Mouse (Mus musculus) lung, embryonic 15.5 days (tissue): ENCODE measurements around the gene Syt3. TPM values are rescaled to one million over a fixed set of nuclear protein-coding genes. Genes with fewer than 3 reads are reported as not detected.

Experiments
- ATAC-seq: fragments of 200-750 bp; cut with Nextera tagmentation; 2 replicates; pipeline ENCODE4 v1.8.0; 2017; ENCODE audit warnings: moderate number of reproducible peaks, borderline replicate concordance; ENCODE audit not compliant: low FRiP score, low TSS enrichment; ENCODE audit errors: extremely low read depth
- H3K27ac ChIP-seq: fragments of 300-500 bp; sonication (generic); 2 replicates; pipeline ENCODE4 v1.5.1; 2015; ENCODE audit warnings: moderate library complexity, mild to moderate bottlenecking, inconsistent platforms
- H3K27me3 ChIP-seq: fragments of 300-500 bp; sonication (generic); 2 replicates; pipeline ENCODE4 v1.6.1; 2015; ENCODE audit warnings: inconsistent platforms
- H3K36me3 ChIP-seq: fragments of 300-500 bp; sonication (generic); 2 replicates; pipeline ENCODE4 v1.6.1; 2015; ENCODE audit warnings: inconsistent platforms
- H3K4me1 ChIP-seq: fragments of 300-500 bp; sonication (generic); 2 replicates; pipeline ENCODE4 v1.6.1; 2015; ENCODE audit warnings: inconsistent platforms
- H3K4me2 ChIP-seq: fragments of 300-500 bp; sonication (generic); 2 replicates; pipeline ENCODE4 v1.6.1; 2015; ENCODE audit warnings: inconsistent platforms, mild to moderate bottlenecking, moderate library complexity
- H3K4me3 ChIP-seq: fragments of 300-500 bp; sonication (generic); 2 replicates; pipeline ENCODE4 v1.5.1; 2015; ENCODE audit warnings: mild to moderate bottlenecking, inconsistent platforms
- H3K9ac ChIP-seq: fragments of 300-500 bp; sonication (generic); 2 replicates; pipeline ENCODE4 v1.6.1; 2015; ENCODE audit warnings: inconsistent platforms
- H3K9me3 ChIP-seq: fragments of 300-500 bp; sonication (generic); 2 replicates; pipeline ENCODE4 v1.6.1; 2016; ENCODE audit warnings: inconsistent platforms
- WGBS: fragments of 180-500 bp; shearing (Covaris S2); methylation state at CpG from one replicate; pipeline ENCODE4 v1.1.7; 2015; 5-methylcytosine and 5-hydroxymethylcytosine counted together
- polyA plus RNA-seq: library from polyadenylated mRNA; unstranded; fragments of >200 nt; fragmentation: Nextera tagmentation; extraction: Ambion mirVana; gene quantifications from 2 replicates; pipeline ENCODE4 v1.2.1, GENCODE M21; 2015

The Syt3 gene
- polyA plus RNA-seq, 1 experiment from 2014 or later: 2.3 TPM

DNA sequence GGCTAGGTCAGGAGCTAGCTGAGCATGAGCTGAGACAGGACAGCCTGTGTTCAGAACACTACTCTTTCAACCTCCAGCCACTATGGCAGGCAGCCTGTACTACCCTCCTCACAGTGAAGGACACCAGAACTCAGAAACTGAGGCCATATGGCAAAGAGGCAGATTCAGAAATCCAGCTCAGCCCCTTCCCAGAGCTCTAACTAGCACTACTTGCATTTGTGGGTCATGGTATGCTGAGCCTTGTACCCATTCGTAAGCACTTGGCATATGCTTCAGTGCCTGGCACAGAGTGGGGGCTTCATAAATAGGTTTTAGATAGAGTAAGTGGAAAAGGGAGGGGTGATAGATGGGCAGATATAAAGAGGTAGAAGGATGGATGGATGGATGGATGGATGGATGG is 56.6 kb downstream of the Syt3 start:
- 63% methylated on average over 1 of the region's 1 CpGs for WGBS
- no peaks in the 10 kb centered on the region for H3K9me3 ChIP-seq
- no peak for ATAC-seq

DNA sequence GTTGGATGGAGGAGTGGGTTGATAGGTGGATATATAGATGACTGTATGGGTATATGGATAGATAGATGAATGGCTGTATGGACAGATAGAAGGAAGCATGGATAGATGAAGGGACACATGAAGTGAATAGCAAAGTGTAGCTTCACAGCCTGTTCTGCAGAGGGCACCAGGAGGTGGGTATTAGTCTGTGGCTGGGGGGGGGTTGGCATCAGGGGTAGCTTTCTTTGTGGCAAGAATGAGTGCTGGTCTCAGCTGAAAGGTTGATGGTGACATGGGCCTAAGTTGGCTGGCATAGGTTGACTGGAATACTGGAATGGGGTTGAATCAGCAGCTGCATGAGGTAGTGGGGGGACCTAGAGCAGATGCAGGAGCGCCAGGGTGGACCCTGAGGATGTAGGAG is 57.3 kb downstream of the Syt3 start:
- Histone ChIP-seq H3K9me3 (no peaks in the 10 kb centered on the region), H3K27ac (no peak overlapping the region), H3K4me2 (no peak overlapping the region), H3K27me3 (peaks cover 80% of the 10 kb centered on the region), H3K9ac (no peak overlapping the region), H3K4me3 (no peak overlapping the region; the same call in 1 of the 2 replicates), H3K36me3 (no peaks in the 10 kb centered on the region), H3K4me1 (peaks cover 7% of the 10 kb centered on the region; the same call in 1 of the 2 replicates)
- no peak for ATAC-seq
- 0% methylated on average over 1 of the region's 1 CpGs for WGBS

More for the DNA sequence above, 56.6 kb downstream of the Syt3 start:
- Histone ChIP-seq H3K27ac (no peak overlapping the region), H3K9ac (no peak overlapping the region), H3K4me2 (no peak overlapping the region), H3K36me3 (no peaks in the 10 kb centered on the region), H3K27me3 (peaks cover 73% of the 10 kb centered on the region), H3K4me3 (no peak overlapping the region), H3K4me1 (peaks cover 7% of the 10 kb centered on the region; the same call in 1 of the 2 replicates)

DNA sequence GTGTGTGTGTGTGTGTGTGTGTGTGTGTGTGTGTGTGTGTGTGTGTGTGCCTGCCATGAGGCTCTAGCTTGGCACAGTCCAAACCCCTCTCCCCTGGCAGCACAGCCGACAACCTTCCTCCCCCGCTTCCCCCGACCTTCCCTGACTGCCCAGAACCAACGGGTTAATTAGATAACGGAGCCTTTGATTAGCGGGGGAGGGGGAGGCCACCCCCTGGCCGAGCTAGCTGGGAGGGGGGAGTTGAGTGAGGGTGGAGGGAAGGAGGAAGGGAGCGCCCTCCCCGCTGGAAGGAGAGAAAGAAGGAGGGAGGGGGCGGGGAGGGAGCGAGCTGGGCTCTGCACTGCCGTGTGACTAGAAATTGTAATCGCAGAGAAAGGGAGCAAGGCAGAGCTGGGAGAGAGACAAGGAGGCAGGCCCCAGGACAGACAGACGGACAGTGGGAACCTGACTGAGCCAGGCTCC is 57.8 kb downstream of the Syt3 start:
- H3K9me3 ChIP-seq: no peaks in the 10 kb centered on the region
- peak overlapping the region; percentile 42 for H3K9ac ChIP-seq
- WGBS: 2% methylated on average over 14 of the region's 14 CpGs
- peaks cover 85% of the 10 kb centered on the region for H3K27me3 ChIP-seq
- ATAC-seq: peak; percentile 32; the same call in 1 of the 2 replicates
- no peak overlapping the region for H3K27ac ChIP-seq
- peaks cover 7% of the 10 kb centered on the region; the same call in 1 of the 2 replicates for H3K4me1 ChIP-seq
- H3K4me3 ChIP-seq: peak overlapping the region; percentile 38
- peak overlapping the region; percentile 56 for H3K4me2 ChIP-seq
- H3K36me3 ChIP-seq: no peaks in the 10 kb centered on the region

DNA sequence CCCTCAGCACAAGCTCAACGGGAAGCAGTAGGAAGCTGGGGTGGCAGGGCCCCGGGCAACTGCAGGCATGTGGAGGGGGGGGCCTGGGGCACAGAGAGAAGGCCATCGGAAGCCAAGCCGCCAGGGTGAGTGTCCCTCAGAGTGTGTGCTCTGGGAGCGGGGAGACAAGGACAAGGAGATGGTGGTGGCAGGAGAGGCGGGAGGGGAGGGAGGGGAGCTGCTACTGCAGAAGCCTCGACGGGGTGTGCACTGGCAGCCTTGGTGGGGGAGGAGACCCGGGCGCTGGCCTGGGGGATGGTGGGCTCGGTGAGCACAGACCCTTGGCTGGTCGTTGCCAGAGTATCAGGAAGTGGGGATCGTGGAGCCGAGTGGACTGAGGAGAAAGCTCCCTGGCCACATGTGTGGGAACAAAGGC is 58.5 kb downstream of the Syt3 start:
- no peak for ATAC-seq
- H3K9ac ChIP-seq: peak overlapping the region; percentile 42
- WGBS: 1% methylated on average over 14 of the region's 14 CpGs

DNA sequence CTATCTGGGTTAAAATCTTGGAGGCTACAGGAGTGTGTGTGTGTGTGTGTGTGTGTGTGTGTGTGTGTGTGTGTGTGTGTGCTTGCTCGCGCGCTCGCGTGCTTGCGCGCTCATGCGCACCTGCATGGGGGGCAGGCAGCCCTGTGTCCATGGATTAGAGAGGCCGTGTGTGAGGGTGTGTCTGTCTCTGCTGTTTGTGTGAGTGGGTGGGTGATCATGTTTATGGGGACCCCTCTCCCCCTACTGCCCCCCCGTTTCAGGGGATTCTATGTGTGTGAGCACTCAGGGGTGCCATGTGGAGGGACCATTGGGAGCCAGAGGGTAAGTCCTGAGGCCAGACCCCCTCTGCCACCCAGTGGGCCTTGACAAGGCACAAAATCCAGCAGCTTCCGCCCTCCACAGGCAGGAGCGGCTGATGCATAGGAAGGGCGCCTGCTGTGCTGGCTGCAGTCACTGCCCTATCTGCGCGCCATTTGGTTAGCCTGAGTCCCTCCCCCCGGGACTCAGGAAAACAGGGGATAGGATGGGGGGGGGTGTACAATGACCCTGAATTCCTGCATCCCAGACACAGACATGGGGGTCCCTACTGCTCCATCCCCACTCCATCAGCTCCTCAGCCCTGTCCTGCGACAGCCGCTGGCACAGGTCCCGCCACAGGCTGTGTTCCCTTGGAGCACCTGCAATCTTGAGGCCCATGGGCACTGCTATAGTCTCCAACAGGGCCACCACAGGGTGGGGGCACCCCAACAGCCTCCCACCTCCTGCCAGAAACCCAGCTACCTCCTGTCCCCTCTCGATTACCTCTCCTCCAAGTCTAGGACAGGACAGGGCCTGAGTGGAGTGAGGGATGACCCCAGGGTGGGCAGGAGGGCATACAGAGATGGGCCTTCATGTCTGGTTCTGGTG is 59.6 kb downstream of the Syt3 start:
- H3K27me3 ChIP-seq: peaks cover 76% of the 10 kb centered on the region
- 8% methylated on average over 20 of the region's 20 CpGs for WGBS
- H3K4me2 ChIP-seq: peak overlapping the region; percentile 56
- ATAC-seq: peak; percentile 28; the same call in 1 of the 2 replicates
- peak overlapping the region; percentile 38 for H3K4me3 ChIP-seq
- H3K9me3 ChIP-seq: no peaks in the 10 kb centered on the region
- H3K27ac ChIP-seq: no peak overlapping the region
- no peak overlapping the region for H3K9ac ChIP-seq
- H3K4me1 ChIP-seq: peaks cover 7% of the 10 kb centered on the region; the same call in 1 of the 2 replicates
- H3K36me3 ChIP-seq: no peaks in the 10 kb centered on the region

More for the DNA sequence above, 58.5 kb downstream of the Syt3 start:
- Histone ChIP-seq H3K4me3 (peak overlapping the region; percentile 38), H3K36me3 (no peaks in the 10 kb centered on the region), H3K27ac (no peak overlapping the region), H3K9me3 (no peaks in the 10 kb centered on the region), H3K27me3 (peaks cover 85% of the 10 kb centered on the region), H3K4me2 (peak overlapping the region; percentile 56), H3K4me1 (peaks cover 7% of the 10 kb centered on the region; the same call in 1 of the 2 replicates)

DNA sequence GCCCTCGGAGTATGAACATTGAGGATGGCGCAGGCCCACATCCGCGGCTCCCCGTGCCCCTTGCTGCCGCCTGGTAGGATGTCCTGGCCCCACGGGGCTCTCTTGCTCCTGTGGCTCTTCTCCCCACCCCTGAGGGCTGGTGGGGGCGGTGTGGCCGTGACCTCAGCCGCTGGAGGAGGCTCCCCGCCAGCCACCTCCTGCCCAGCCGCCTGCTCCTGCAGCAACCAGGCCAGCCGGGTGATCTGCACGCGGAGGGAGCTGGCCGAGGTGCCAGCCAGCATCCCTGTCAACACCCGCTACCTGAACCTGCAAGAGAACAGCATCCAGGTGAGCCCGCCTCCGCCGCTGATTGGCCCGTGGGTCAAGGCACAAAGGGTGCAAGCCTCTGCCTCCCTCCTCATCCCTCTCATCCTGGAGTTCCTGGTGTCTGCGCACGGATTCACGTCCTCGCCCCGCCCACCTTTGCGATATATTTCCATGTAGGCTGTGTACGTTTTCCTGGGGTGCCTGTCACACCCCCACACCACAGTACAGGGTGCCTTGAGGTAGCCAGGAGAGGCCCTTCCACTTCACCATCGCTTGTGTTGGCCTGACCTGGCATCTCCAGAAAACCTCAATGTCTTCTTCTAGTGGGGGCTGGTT is 61.1 kb downstream of the Syt3 start:
- no peak overlapping the region for H3K4me3 ChIP-seq
- H3K9me3 ChIP-seq: no peaks in the 10 kb centered on the region
- H3K36me3 ChIP-seq: no peaks in the 10 kb centered on the region
- peaks cover 7% of the 10 kb centered on the region; the same call in 1 of the 2 replicates for H3K4me1 ChIP-seq
- no peak overlapping the region for H3K4me2 ChIP-seq
- ATAC-seq: no peak
- H3K9ac ChIP-seq: no peak overlapping the region
- no peak overlapping the region for H3K27ac ChIP-seq
- WGBS: 17% methylated on average over 29 of the region's 29 CpGs
- peaks cover 67% of the 10 kb centered on the region for H3K27me3 ChIP-seq

DNA sequence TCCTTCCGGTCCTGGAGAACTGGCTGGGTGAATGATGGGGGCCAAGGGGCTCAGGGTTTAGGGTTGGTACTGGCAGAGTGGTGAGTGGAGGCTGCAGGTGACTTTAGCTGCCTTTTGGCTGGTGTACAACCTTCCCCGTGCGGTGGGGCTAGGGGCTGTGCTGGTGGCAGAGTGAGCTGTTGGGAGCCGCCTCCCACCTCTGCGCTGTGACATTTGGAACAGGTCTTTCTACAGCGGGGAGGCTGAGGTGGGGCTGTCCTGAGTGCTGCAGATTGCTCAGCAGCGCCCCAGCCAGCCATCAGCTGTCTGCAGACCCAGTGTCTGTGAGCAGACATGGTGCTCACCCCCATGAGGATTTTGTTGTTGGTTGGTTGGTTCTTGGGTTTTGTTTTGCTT is 61.6 kb downstream of the Syt3 start:
- H3K27ac ChIP-seq: no peak overlapping the region
- no peak for ATAC-seq
- peaks cover 61% of the 10 kb centered on the region for H3K27me3 ChIP-seq
- no peak overlapping the region for H3K4me3 ChIP-seq
- no peaks in the 10 kb centered on the region for H3K9me3 ChIP-seq
- no peak overlapping the region for H3K4me2 ChIP-seq
- no peak overlapping the region for H3K9ac ChIP-seq
- peaks cover 7% of the 10 kb centered on the region; the same call in 1 of the 2 replicates for H3K4me1 ChIP-seq
- 23% methylated on average over 7 of the region's 7 CpGs for WGBS
- no peaks in the 10 kb centered on the region for H3K36me3 ChIP-seq

DNA sequence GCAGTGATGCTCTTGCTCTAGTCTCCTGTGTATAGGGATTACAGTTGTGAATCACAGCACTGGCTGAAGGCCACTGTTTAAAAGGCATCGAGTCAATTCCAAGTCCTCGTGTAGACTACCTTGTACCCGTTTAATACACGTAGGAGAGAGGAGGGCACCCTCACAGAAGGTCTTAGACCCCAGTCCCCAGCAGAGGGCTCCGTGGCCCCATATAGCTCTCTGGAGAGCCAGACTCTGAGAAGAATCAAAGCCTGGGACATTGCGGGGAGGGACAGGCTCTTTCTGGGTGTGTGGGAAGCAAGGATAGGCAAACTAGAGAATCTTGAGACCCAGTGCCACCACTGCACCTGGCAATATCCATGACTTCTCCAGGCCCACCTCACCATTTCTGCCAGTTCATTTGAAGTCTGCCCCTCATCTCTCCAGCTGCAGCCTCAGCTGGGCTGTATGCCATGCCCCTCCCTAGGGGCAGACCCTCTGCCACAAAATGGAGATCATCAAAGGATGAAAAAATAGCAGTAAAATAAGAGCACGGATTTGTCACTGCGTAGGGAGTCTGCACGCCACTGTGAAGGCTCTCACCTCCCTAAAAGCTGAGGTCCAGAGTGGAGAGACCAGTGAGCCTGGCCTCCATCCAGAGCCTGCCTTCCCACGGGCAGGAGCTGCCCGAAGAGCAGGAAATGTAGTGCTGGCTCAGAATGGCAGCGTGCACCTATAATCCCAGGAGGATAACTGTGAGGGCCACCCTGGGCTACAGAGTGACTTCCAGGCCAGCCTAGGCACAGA is 62.4 kb downstream of the Syt3 start:
- no peak for ATAC-seq
- peaks cover 54% of the 10 kb centered on the region for H3K27me3 ChIP-seq

More for the DNA sequence above, 62.4 kb downstream of the Syt3 start:
- Histone ChIP-seq H3K36me3 (no peaks in the 10 kb centered on the region), H3K4me2 (no peak overlapping the region), H3K4me1 (peaks cover 7% of the 10 kb centered on the region; the same call in 1 of the 2 replicates), H3K27ac (no peak overlapping the region), H3K4me3 (no peak overlapping the region), H3K9ac (no peak overlapping the region), H3K9me3 (no peaks in the 10 kb centered on the region)
- WGBS: 39% methylated on average over 12 of the region's 12 CpGs

Other genes with a start within 250 kb of the Syt3 start
- gene Klk1b16, start 247.3 kb upstream of the Syt3 start, polyA plus RNA-seq: not detected in 2 replicates
- gene Klk1b24, start 195.9 kb upstream of the Syt3 start, polyA plus RNA-seq: not detected in 2 replicates
- not detected in 2 replicates for gene Klk1b3, start 185.9 kb upstream of the Syt3 start, polyA plus RNA-seq
- not detected in 2 replicates for gene Klk1b4, start 176.7 kb upstream of the Syt3 start, polyA plus RNA-seq
- not detected in 2 replicates for gene Klk1b5, start 168.2 kb upstream of the Syt3 start, polyA plus RNA-seq
- 0.20 TPM in 1 of 2 replicates, not detected in the other for gene Klk1, start 158.7 kb upstream of the Syt3 start, polyA plus RNA-seq
- not detected in 2 replicates for gene Gm36864, start 147.9 kb upstream of the Syt3 start, polyA plus RNA-seq
- 1.4 TPM in 2 replicates for gene 1700028J19Rik, start 137.4 kb upstream of the Syt3 start, polyA plus RNA-seq
- gene 2410002F23Rik, start 137.4 kb upstream of the Syt3 start, polyA plus RNA-seq: 133 TPM in 2 replicates
- gene Acp4, start 126.7 kb upstream of the Syt3 start, polyA plus RNA-seq: not detected in 2 replicates
- gene Gm15517, start 122.7 kb upstream of the Syt3 start, polyA plus RNA-seq: not detected in 2 replicates
- gene Clec11a, start 77.2 kb upstream of the Syt3 start, polyA plus RNA-seq: 2.5 and 2.6 TPM in 2 replicates
- gene Shank1, start 73.8 kb upstream of the Syt3 start, polyA plus RNA-seq: 0.96 and 1.1 TPM in 2 replicates
- gene 1700008O03Rik, start 1.7 kb downstream of the Syt3 start, polyA plus RNA-seq: 1.1 and 1.4 TPM in 2 replicates
- 0.88 and 0.98 TPM in 2 replicates for gene Lrrc4b, start 44.9 kb downstream of the Syt3 start, polyA plus RNA-seq
- 0.62 and 0.88 TPM in 2 replicates for gene Aspdh, start 81.3 kb downstream of the Syt3 start, polyA plus RNA-seq
- gene Josd2, start 83.9 kb downstream of the Syt3 start, polyA plus RNA-seq: 109 and 111 TPM in 2 replicates
- 107 and 108 TPM in 2 replicates for gene Emc10, start 112.4 kb downstream of the Syt3 start, polyA plus RNA-seq
- 9.1 and 11.1 TPM in 2 replicates for gene Fam71e1, start 112.5 kb downstream of the Syt3 start, polyA plus RNA-seq
- gene Mybpc2, start 140.6 kb downstream of the Syt3 start, polyA plus RNA-seq: 0.45 and 0.65 TPM in 2 replicates
- gene Spib, start 148.0 kb downstream of the Syt3 start, polyA plus RNA-seq: 0.77 and 2.0 TPM in 2 replicates
- gene Pold1, start 164.7 kb downstream of the Syt3 start, polyA plus RNA-seq: 108 and 112 TPM in 2 replicates
- 68.4 and 75.3 TPM in 2 replicates for gene Nr1h2, start 169.8 kb downstream of the Syt3 start, polyA plus RNA-seq
- gene Napsa, start 188.3 kb downstream of the Syt3 start, polyA plus RNA-seq: 30.9 and 42.2 TPM in 2 replicates
- 1.5 and 2.1 TPM in 2 replicates for gene Kcnc3, start 206.6 kb downstream of the Syt3 start, polyA plus RNA-seq